Mouse (Mus musculus): ENCODE results near the gene Dhx36. TPM values are rescaled to one million over a fixed set of nuclear protein-coding genes. Genes with fewer than 3 reads are reported as not detected.

The Dhx36 gene
- polyA plus RNA-seq, 1 experiment from 2014 or later: 43.9 TPM

Other genes with a start within 250 kb of the Dhx36 start
- gene Arhgef26, start 168.7 kb downstream of the Dhx36 start, polyA plus RNA-seq (2015; fragmentation: Nextera tagmentation; extraction: Ambion mirVana): 9.2 and 11.7 TPM in 2 replicates
- gene Gpr149, start 98.1 kb upstream of the Dhx36 start, polyA plus RNA-seq (2015; fragmentation: Nextera tagmentation; extraction: Ambion mirVana): 2.8 and 4.2 TPM in 2 replicates

Measured in midbrain, embryonic 15.5 days (tissue).